Mouse (Mus musculus) adrenal gland, adult 8-10 months (tissue): ENCODE results near the gene Slc38a5. TPM values are rescaled to one million over a fixed set of nuclear protein-coding genes. Genes with fewer than 3 reads are reported as not detected.

Experiments
- DNase-seq: peaks from one replicate; pipeline ENCODE4 v3.0.0; 2022
- total RNA-seq, 4 experiments: library from RNA; stranded (reverse); gene quantifications; 2 replicates each; pipeline ENCODE4 v1.2.4; 2022

The Slc38a5 gene
- total RNA-seq, 4 experiments from 2014 or later = not detected

GRCm38 (mm10) chrX:8314905-8315304, 44.0 kb downstream of the Slc38a5 start:
- DNase-seq = peak; percentile 5

- DNase-seq = no peak
Observed at GRCm38 (mm10) chrX:8327124-8327523, 56.2 kb downstream of the Slc38a5 start, which contains the start of gene Ssxb10. TSS of gene Ssxb10 (plus strand) at chrX:8327424.

Other genes starting within 250 kb of the Slc38a5 start
- 10 to 100 TPM; 11.5 to 14.6 (median 13.9) TPM for gene Suv39h1, start 196.4 kb upstream of the Slc38a5 start, total RNA-seq
- gene Was, start 180.6 kb upstream of the Slc38a5 start, total RNA-seq = 1 to 10 TPM; 1.8 to 3.7 (median 3.2) TPM
- 10 to 100 TPM; 55.3 to 98.1 (median 71.7) TPM for gene Wdr13, start 138.2 kb upstream of the Slc38a5 start, total RNA-seq
- 100 to 1,000 TPM in 3 of 4 experiments, 10 to 100 TPM in 1; 63.7 to 233 (median 151) TPM for gene Rbm3, start 125.3 kb upstream of the Slc38a5 start, total RNA-seq
- 10 to 100 TPM in 2 of 4 experiments, 1 to 10 TPM in 2; 9.0 to 10.1 (median 10.0) TPM for gene Tbc1d25, start 95.0 kb upstream of the Slc38a5 start, total RNA-seq
- gene Ebp, start 77.6 kb upstream of the Slc38a5 start, total RNA-seq = 10 to 100 TPM; 43.7 to 68.7 (median 57.6) TPM
- 10 to 100 TPM in 2 of 4 experiments, 1 to 10 TPM in 2; 7.4 to 16.0 (median 12.3) TPM for gene Porcn, start 64.6 kb upstream of the Slc38a5 start, total RNA-seq
- gene Ftsj1, start 18.7 kb upstream of the Slc38a5 start, total RNA-seq = 10 to 100 TPM; 20.9 to 31.1 (median 26.9) TPM
- gene Ssxb10, start 56.3 kb downstream of the Slc38a5 start, total RNA-seq = not detected
- gene Ssxb9, start 95.8 kb downstream of the Slc38a5 start, total RNA-seq = not detected
- gene Ssxb1, start 142.2 kb downstream of the Slc38a5 start, total RNA-seq = not detected
- not detected for gene Ssxb2, start 190.6 kb downstream of the Slc38a5 start, total RNA-seq